Mouse (Mus musculus): ENCODE data around the gene Olfr56.
A peak's percentile ranks its signal among the peaks of the same experiment; 100 is the strongest.
"Not testable (repeated sequence)": the region's sequence is repeated elsewhere in the genome, so short reads cannot be mapped to it uniquely, and the experiment has no call there.

The Olfr56 gene

GRCm38 (mm10) chr11:49156821-49157814 is 178.4 kb downstream of the Olfr56 start:
- no peak for DNase-seq (ENCODE audit: extremely low spot score, low spot score)

DNA sequence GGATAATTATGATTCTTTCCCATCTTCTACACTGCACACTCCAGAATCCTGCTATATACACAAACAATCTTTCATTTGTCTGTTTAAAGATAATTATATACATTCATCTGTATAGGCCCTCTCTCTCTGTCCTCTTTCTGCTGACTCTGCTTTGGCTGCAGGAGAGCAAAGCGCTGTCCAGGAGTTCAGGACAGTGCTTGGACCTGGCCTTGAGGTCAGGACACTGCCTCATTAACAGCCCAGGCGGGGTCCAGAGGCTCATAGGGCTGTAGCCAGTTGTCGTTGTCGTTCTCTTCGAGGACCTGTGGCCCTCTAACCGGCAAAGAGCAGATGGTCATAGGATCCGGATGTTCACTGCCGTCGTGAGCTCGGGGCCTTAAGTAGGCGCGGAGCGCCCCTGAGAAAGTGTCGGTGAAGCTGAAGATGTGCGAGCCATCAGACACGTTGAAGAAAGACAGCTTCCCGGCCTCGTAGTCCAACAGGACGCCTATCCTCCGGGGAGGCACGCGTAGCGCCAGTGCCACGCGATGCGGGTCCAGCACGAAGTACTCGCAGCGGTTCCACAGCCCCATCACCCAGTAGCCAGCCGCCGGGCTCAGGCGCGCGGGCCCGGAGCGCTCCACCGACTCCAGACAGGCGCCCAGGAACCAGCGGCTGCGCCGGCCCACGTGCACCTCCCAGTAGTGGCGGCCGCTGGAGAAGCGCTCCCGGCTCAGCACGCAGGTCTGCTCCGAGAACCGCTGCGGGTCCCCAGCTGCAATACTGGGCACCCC is 190.3 kb downstream of the Olfr56 start:
- peak; percentile 52 for DNase-seq (ENCODE audit: extremely low spot score, low spot score)

DNA sequence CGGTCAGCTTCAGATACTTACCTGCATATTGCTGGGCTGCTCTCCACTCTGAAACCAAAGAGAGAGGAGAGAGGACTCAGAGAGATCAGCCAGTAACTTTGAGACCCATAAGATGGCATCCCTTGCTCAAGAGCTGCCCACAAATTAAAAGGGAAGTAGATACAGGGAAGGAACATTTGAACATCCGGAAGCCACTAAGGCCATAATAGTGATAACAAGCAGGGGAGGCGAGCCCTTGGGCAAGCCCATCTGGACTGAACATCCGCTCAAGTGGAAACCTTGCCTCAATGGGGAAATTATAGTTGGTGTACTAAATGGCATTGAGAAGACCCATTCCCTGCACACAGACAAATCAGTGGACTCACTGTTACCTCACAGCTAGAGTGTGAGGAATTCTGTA is 191.9 kb downstream of the Olfr56 start:
- no peak for DNase-seq (ENCODE audit: extremely low spot score, low spot score)

DNA sequence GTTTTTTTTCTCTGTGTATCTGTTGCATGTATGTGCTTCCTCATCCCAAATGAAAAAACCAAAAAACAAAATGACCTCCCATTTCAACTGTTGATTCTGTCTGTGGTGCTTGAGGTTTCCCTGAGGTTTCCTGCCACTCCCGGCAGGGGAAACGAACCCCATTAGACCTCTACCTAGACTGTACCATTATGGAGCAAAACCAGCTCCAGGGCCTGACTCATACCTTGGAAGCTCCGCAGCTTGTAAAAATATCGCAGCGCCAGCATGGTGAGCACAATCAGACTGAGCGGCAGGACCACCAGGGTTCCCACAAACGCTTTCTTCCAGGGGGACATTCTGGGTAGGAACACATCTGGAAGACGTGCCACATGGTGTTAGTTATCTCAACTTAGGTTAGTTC is 196.7 kb downstream of the Olfr56 start:
- DNase-seq (ENCODE audit: extremely low spot score, low spot score), result no peak

GRCm38 (mm10) chr11:49176047-49176779 is 197.5 kb downstream of the Olfr56 start:
- DNase-seq (ENCODE audit: extremely low spot score, low spot score), result not testable (repeated sequence)

DNA sequence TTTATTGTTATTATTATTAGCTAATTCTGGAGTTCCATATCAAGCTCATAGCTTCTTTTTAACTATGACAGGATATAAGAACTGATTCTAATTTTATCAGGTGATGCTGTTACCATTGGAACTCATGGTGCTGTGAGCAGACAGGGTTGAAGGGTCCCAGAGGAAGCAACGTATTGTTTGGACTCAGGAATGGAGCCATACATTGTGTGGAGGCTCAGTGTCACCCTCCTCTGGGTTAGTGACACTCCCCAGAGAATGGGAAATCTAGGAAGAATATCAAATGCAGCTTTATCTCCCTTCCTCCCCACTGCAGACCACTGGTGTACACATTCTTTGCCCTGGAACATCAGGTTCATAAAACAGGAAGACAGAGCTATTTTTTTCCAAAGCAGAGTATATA is 204.5 kb downstream of the Olfr56 start:
- DNase-seq (ENCODE audit: extremely low spot score, low spot score), result no peak

Measured in neural tube, embryonic 10.5 days (tissue).